Mouse (Mus musculus) adrenal gland, postnatal 14 days (tissue): ENCODE results near the gene Ckap2l. TPM values are rescaled to one million over a fixed set of nuclear protein-coding genes. Genes with fewer than 3 reads are reported as not detected.

Experiments used
- DNase-seq: peaks from one replicate; pipeline ENCODE4 v3.0.0; 2021; ENCODE audit warnings: mixed read lengths
- total RNA-seq: library from RNA; stranded (reverse); gene quantifications from 2 replicates; pipeline ENCODE4 v1.2.3, GENCODE M21; 2021

The Ckap2l gene
- total RNA-seq, 1 experiment from 2014 or later = 10.4 TPM

GRCm38 (mm10) chr2:129263073-129263472 lies 33.9 kb downstream of the Ckap2l start:
- peak; percentile 24 for DNase-seq

- DNase-seq = no peak
These were observed 35.7 kb downstream of the Ckap2l start for GRCm38 (mm10) chr2:129261151-129261794.

- DNase-seq = no peak
These were observed 36.4 kb downstream of the Ckap2l start for GRCm38 (mm10) chr2:129260646-129261045.

- peak; percentile 80 for DNase-seq
These were observed 38.4 kb downstream of the Ckap2l start for GRCm38 (mm10) chr2:129258475-129259211.

- DNase-seq = no peak
These were observed 39.0 kb downstream of the Ckap2l start for GRCm38 (mm10) chr2:129258056-129258455.

DNA sequence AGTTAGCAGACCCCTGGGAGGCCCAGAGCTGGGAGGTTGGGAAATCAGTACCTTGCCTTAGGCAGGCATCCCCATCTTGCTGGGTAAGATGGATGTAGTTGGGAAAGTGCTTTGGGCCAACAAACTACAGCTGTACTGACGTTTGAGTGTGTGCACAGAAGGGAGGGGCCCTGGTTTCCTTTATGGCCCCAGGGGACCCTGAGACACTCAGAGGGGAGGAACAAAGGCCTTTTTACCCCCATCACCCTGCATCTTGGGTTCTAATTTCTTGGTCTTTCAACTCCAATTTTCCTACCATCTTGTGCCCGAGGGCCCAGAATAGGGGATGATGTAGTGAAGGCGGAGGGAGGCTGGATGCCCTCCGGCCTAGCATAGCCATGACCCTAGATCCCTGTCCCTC lies 41.0 kb downstream of the Ckap2l start:
- no peak for DNase-seq

DNA sequence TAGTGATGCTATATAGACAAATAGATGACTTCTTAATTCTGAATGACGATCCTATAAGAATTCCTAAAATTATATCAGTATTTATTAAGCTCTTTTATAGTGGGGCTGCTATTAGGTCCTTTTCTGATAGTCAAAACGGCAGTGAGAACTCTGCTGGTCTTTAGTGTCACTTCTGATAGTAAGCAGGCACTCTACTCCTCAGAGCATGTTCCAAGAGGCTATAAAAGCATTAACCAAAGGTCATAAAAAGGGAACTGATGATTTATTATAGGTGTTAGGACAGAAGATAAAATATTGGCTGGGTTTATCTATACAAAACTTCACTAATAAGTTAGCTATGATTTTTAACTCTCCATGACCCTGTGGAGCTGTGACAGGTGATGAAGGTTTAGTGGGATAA lies 42.9 kb downstream of the Ckap2l start:
- DNase-seq = no peak

DNA sequence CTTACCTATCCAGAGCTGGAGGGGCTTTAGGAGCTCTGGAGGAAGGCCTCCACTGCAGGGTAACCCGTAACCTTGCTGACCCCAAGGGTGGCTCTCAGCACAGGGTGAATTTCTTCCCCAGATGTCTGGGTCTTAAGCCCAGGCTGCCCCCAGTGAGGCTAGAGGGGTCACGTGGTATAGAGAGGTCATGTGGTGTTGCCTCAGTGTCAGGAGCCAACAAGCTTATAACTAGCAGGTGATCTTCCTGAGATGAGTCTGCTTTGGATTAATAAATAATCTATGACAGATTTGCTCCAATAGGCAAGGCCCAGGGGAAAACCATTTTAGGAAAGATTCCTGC lies 43.4 kb downstream of the Ckap2l start:
- DNase-seq = no peak

GRCm38 (mm10) chr2:129252836-129253630 lies 44.0 kb downstream of the Ckap2l start:
- no peak for DNase-seq

- no peak for DNase-seq
These were observed 47.7 kb downstream of the Ckap2l start for GRCm38 (mm10) chr2:129249321-129249720.

GRCm38 (mm10) chr2:129247707-129248121 lies 49.3 kb downstream of the Ckap2l start:
- DNase-seq = no peak

DNA sequence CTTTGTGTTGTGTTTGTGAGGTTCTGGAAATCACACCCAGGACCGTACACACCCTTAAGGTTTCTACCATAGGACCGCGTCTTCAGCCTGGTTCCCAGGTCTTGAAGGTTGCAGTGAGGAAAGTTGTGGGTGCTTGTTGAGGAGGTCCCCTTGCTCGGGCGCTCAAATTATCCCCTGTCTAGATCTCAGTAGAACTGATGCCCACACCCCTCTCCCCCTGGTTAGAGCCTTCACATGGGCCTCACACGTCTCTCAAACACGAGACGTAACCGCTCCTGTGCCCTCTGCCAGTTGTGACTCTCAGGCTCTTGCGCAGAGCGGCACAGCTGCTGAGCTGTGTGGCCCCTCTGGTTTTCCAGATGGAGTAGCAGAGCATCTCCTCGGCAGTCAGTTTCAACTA lies 50.1 kb downstream of the Ckap2l start:
- DNase-seq = no peak

GRCm38 (mm10) chr2:129246436-129246835 lies 50.6 kb downstream of the Ckap2l start:
- DNase-seq = no peak

DNA sequence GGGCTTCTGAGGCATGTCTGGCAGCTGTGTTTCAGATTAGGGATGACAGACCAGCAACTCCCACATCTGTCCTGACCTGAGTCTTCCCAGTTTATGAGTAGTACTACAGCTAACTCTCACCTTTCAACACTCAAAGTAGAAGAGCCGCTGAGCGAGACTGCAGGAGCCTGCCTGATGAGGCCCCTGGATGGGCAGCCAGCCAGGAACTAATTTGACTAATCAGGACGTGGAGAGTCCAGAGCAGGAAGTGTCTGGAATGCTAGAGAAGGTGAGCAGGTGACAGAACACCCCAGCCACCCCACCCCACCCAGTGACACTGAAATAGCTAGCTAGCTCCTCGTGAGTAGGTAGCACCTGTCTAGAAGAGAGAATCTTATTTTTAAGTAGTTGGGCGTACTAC lies 51.4 kb downstream of the Ckap2l start:
- no peak for DNase-seq

DNA sequence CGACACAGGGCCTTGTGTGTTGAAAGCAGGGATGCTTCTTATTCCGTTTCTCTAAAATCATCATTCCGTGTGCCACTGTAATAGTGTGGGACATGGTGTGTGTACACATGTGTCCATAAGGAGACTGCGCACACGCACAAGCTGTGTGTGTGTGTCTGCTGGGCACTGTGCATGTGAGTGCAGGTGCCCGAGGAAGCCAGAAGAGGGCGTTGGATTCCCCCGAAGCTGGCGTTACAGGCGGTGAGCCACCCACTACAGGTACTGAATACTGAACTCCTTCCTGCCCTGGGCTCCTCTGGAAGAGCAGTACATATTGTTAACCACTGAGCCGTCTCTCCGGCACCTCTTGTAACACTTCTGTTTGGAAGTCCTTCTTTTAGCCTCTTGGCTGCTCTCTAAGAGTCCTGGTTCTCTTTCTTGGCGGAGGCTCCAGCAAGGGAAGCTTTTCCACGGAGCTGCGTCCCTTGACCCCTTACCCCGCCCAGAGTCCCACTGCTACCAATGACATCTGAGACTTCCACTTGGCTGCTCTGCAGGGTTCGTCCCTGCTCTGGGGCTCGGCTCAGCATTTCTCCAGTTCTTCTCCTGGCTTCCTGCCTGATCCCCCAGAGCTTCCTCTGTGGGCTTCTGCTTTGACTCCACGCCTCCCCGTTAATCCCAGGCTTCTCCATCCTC lies 52.4 kb downstream of the Ckap2l start:
- DNase-seq = peak; percentile 13

GRCm38 (mm10) chr2:129243786-129244185 lies 53.2 kb downstream of the Ckap2l start:
- DNase-seq = no peak

GRCm38 (mm10) chr2:129243005-129243404 lies 54.0 kb downstream of the Ckap2l start:
- no peak for DNase-seq

DNA sequence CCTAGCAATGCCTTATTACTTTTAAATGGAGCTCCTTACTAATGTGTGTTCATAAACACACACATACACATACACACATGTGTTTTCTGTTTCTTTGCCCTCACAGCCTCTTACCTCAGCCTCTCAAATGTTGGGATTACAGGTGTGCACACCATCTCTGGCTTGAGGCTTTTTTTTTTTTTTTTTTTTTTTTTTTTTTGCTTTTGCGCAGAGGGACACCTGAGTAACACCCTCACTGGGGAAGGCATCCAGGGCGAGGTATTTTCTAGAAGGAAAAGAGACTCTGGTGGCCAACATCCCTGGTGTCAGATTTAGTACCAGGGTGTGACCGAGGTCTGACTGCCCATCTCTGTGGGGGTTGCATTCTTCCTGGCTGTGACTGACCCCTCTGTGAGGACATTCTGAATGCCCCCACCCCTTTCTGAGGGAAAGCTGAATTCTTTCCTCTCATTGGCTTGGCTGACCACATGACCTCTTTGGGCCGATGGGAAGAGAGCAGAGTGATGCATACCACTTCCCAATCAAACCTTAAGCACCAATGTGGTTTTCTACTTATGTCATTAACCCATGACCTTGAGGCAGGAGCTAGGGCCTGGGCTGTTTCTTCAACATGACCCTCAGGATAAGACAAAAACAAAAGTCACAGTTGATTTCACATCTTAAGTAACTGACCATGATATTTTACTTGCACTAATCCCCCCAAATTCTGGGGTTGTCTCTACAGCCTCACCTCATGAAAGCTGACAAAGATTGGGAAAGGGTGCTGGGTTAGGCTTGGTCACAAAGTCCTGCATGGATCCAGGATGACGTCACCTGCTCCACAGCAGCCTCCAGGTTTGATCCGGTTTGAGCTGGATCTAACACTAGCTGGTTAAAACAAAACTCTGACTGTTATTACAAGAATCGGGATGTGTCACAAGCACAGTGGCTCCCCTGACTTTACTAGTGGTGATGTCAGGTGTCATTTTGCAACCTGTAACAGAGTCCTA lies 54.9 kb downstream of the Ckap2l start:
- DNase-seq = no peak

- no peak for DNase-seq
These were observed 56.1 kb downstream of the Ckap2l start for GRCm38 (mm10) chr2:129240726-129241432.

- no peak for DNase-seq
These were observed 60.5 kb downstream of the Ckap2l start for GRCm38 (mm10) chr2:129236526-129236925.

DNA sequence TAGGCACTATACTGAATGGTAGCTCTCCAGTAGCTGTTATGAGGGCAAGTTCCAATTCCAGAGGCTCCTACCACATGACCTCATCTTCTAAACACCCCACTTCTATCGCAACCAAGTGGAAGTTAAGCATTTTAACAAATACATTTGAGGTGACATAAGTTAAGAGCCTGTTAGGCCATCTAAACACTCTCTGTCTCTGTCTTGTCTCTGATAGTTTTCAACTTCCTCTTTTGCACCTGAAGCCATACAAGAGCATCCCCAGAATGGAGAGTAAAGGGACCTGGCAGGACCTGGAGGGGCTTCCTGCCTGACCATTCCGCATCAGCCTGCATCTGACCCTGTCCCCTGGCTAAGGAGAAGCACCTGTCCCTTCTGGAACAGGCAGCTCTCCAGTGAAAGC lies 62.3 kb downstream of the Ckap2l start:
- DNase-seq = no peak
